Mouse (Mus musculus): ENCODE measurements around the gene Dennd4a. TPM values are rescaled to one million over a fixed set of nuclear protein-coding genes. Genes with fewer than 3 reads are reported as not detected.

The Dennd4a gene
- total RNA-seq (2015) (37.1 and 47.0 TPM in 2 replicates), total RNA-seq (2017) (24.9 and 28.4 TPM in 2 replicates)

GRCm38 (mm10) chr9:64810822-64811537, at the start of gene Dennd4a:
Dennd4a (plus strand) TSS chr9:64811340.
- peak; percentile 86 for ATAC-seq (replicated peaks; ENCODE audit: poor library complexity)

DNA sequence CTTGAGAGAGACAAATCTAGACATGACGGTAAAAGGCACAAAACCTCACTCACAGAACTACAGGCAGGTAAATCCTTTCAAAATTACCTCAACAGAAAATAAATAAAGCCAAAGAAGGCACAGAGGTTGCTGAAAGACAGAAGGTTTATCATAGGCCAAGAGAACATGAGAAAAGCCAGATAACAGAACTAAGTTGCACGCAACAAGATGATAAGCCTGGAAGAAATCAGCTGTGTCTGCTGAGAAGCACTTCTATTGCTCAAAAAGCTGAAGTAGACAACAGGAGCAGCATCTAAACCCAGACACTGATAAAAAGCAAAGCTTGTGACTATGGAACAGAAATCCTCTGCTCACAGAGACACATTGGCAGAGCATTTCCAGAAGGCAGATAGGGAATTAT, 46.3 kb upstream of the Dennd4a start:
- peak; percentile 44; the same call in 1 of the 2 replicates for ATAC-seq (replicated peaks; ENCODE audit: poor library complexity)

GRCm38 (mm10) chr9:64766136-64766535, 45.0 kb upstream of the Dennd4a start:
- ATAC-seq (replicated peaks; ENCODE audit: poor library complexity): no peak

DNA sequence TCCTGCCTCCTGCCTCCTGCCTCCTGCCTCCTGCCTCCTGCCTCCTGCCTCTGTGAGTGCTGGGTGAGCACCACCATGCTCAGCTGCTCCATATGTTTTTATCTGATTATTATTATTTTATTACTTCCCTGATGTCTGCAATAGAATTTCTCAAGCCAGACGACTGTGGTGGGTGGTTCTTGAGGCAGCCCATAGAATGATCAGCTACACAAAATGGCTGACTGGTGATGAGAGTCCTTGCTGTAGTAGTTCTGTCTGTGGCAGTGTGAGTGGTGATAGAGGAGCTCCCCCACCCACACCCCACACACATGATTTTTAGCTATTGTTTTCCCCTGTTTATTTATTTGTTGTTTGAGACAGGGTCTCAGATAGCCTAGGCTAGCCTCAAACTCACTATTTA, 43.3 kb upstream of the Dennd4a start:
- no peak for ATAC-seq (replicated peaks; ENCODE audit: poor library complexity)

DNA sequence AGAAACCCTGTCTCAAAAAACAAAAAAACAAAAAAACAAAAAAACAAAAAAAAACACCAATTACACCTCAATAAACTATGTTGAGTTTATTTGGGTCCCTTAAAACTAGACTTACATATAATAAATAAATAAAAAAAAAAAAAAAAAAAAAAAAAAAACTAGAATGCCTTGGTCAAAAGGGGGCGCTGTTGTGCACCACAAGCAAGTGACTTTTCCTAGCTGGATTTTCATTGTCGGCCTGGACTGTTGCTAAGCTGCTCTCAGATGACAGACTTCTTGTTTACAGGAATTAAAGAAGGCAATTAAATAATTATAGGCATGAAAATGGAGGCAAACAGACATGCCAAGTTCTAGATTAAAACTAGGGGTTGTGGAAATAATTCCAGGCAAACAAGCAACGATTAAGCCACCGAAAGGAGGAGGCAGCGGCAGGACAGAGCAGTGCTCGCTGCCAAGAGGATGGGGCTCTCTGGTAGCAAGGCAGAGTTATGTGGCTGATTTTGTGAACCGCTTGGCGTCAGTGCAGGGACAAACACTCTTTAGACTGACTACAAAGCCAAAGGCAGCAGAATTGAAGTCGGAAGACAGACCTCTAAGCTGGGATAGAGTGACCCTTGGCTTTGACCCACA, 42.0 kb upstream of the Dennd4a start:
- 0 out of 2 replicates have a peak, but pooled peaks have one; percentile 32 for ATAC-seq (replicated peaks; ENCODE audit: poor library complexity)

DNA sequence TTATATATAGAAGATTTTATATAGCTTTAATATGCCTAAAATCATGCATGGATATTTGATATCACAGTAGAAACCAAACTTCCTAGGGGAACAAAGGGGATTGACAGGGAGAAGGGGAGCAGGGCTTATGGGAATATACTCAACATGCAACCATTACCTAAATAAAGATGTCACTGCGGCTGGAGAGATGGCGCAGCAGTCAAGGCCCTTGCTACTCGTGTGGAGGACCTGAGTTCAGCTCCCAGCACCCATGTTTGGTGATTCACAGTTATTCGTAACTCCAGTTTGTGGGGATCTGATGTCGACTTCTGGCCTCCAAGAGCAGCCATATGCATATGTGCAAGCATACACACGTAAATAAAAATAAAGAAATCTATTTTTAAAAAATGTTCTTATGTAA, 41.2 kb upstream of the Dennd4a start:
- no peak for ATAC-seq (replicated peaks; ENCODE audit: poor library complexity)

- ATAC-seq (replicated peaks; ENCODE audit: poor library complexity): no peak
These were observed 40.7 kb upstream of the Dennd4a start for GRCm38 (mm10) chr9:64770411-64770849.

GRCm38 (mm10) chr9:64771236-64771635, 39.9 kb upstream of the Dennd4a start:
- peak; percentile 90 for ATAC-seq (replicated peaks; ENCODE audit: poor library complexity)

- no peak for ATAC-seq (replicated peaks; ENCODE audit: poor library complexity)
These were observed 37.9 kb upstream of the Dennd4a start for GRCm38 (mm10) chr9:64773254-64773653.

GRCm38 (mm10) chr9:64773936-64774335, 37.2 kb upstream of the Dennd4a start:
- no peak for ATAC-seq (replicated peaks; ENCODE audit: poor library complexity)

DNA sequence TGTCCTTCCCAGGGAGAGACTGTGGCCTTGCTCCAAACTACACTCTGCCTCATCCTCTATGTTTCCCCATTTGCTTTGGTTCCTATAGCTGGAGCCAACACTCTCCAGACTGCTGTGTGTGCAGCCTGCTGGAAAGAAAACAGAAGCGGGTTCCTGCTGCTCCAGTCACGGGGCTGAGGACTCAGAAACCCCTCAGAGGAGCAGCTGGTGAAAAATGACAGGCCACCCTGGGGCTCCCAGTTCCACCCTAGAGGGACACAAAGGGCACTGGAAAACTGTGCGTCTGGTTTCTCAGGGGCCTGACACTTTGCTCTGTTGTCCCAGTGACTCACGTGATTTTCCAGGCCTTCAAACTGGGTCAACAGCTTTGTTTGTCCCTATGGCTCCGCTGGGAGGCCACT, 36.7 kb upstream of the Dennd4a start:
- no peak for ATAC-seq (replicated peaks; ENCODE audit: poor library complexity)

DNA sequence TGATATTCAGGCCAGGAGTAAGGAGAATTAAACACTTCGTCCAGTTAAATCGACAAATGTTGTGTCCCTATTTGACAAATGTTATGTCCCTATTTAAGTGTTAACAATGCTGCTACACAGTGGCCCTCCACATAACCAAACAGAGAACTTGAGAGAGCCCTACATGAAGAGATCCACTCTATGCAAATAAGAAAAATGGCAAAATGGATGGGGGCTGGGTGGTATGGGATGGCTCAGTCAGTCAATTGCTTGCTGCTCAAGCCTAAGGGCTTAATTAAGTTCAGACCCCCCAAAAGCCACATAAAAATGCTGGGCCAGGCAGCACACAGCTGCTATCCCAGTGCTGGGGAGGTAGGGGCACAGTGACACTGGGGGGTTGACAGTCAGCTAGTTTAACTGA, 36.3 kb upstream of the Dennd4a start:
- no peak for ATAC-seq (replicated peaks; ENCODE audit: poor library complexity)

DNA sequence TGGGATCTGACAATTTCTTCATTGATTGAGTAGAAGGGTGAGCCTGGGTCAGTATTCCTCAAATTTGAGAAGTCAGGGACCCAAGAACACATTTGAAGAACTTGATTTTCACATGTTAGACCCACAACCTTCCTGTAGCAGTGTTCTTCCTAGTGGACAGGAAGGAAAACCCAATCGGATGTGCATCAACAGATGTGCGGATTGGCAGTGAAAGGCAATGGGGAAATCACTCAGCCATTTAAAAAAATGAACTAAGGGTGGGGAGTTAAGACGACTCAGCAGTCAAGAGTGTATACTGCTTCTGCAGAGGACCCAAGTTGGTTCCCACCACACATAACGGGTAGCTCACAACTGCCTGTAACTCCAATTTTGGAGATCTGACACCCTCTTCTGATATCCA, 35.6 kb upstream of the Dennd4a start:
- ATAC-seq (replicated peaks; ENCODE audit: poor library complexity): no peak

- no peak for ATAC-seq (replicated peaks; ENCODE audit: poor library complexity)
These were observed 33.6 kb upstream of the Dennd4a start for GRCm38 (mm10) chr9:64777441-64777987.

GRCm38 (mm10) chr9:64778151-64778550, 33.0 kb upstream of the Dennd4a start:
- ATAC-seq (replicated peaks; ENCODE audit: poor library complexity): no peak

DNA sequence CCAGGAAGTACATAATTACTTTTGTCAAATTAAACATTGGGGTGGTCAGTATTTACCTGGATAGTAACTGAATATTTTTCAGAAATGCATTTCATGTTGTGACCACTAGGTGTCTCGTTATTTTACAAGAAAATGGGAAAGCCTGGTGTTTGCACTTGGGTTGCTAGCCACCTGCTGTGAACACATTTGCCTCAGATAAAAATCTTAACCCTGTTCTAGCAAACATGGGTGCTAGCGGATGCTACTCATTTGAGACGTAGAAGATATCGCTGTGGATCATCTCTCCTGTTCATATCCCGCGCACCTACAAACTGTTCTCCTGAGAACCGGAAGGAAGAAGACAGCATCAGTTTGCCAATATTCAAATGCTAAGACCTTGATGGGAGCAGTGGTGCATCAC, 31.5 kb upstream of the Dennd4a start:
- peak; percentile 69 for ATAC-seq (replicated peaks; ENCODE audit: poor library complexity)

DNA sequence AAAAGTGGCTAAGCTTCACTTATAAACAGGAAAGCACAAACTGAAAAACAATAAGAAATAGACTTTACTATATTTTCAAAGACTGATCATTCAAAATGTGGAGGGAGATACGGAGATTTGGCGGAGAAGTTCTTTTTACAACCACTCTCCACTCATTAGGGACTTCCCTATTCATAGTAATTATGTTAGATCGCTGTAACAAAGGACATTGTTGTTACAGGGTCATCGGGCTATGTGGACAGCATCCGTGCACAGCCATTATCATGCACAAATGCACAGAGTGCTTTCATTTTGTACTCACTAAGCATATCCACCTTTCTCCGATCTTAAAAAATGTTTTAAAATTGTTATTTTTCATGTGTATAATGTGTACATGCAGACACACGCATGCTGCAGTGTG, 27.6 kb upstream of the Dennd4a start:
- no peak for ATAC-seq (replicated peaks; ENCODE audit: poor library complexity)

DNA sequence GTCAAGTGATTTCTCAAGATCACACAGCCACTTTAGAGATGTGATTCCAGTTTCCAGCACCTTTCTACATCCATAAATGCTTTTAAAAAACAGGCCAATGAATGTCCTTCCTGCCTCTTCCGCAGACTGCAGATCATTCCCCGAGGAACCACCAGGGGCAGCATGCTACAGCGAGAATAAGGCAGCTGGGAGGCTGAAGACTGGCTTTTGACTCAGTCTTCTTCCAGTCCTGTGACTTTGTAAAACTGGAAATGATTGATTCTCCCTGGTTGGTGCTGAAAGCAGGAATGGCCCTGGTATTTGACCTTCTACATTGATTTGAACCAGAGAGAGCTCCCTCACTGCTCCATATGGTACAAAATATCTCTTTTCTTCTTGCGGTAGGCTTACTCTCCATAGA, 26.3 kb upstream of the Dennd4a start:
- ATAC-seq (replicated peaks; ENCODE audit: poor library complexity): peak; percentile 78

GRCm38 (mm10) chr9:64786216-64786905, 24.8 kb upstream of the Dennd4a start:
- ATAC-seq (replicated peaks; ENCODE audit: poor library complexity): no peak

DNA sequence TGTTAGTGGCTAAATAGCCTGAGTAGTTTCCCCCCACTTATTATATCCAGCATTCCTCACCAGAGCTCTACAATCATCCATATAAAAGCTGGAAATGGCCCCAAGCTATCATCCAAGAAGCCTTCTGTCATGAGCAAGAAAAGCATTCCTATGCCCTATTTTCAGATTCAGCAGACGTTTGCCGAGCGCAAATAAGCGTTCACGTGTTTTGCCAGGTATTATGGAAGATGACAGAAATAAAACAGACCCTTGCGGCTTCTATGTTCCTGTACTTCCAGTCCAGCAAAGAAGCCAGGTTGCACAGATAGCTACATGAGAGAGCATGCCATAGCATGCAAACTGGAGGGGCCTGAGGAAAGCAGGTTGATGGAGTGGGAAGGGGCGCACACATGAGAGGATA, 23.1 kb upstream of the Dennd4a start:
- no peak for ATAC-seq (replicated peaks; ENCODE audit: poor library complexity)

GRCm38 (mm10) chr9:64789341-64789761, 21.8 kb upstream of the Dennd4a start:
- peak; percentile 71 for ATAC-seq (replicated peaks; ENCODE audit: poor library complexity)

Data from megakaryocyte progenitor cell, adult 5-6 weeks (primary cell).